Mouse (Mus musculus): ENCODE measurements at regions not wholly inside any gene's neighbourhood (a gene's known extent, or its start where the extent isn't known, plus 50 kb on each side); places are given as distances from the start of the nearest gene placed in this dataset.

DNA sequence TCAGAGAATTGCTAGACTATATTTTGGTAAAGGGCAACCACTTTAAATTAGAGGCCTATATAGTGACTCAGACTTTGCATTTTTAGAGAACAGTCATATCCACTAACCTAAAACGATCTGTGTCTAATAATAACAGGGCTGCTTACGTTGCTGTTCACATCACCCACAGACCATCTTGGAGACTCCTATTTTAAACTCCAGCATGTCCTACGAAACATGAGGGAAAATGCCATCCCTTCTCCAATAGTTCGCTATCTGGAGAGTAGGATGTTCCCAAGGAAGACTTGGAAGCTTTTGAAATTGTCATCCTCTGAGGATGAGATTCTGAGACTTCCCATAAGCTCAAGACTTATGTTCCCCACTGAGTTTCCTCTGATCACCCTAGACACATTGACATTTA, 518.6 kb downstream of the Gm9195 start:
- no peak for TF ChIP-seq CTCF (IDR thresholded peaks at IDR 0.05)
- TF ChIP-seq EP300 (IDR thresholded peaks at IDR 0.05): no peak

All from lung, postnatal 0 days (tissue).